Mouse (Mus musculus) adrenal gland, adult 2 months (tissue): ENCODE results near the gene Galr3. TPM values are rescaled to one million over a fixed set of nuclear protein-coding genes. Genes with fewer than 3 reads are reported as not detected.
A peak's percentile ranks its signal among the peaks of the same experiment; 100 is the strongest.
"Not testable (repeated sequence)": the region's sequence is repeated elsewhere in the genome, so short reads cannot be mapped to it uniquely, and the experiment has no call there.

ENCODE experiments used
- DNase-seq: peaks from one replicate; pipeline ENCODE4 v3.0.0; 2021
- long read RNA-seq: library from polyadenylated mRNA; stranded (forward); transcript quantifications from one replicate; pipeline ENCODE4 v2.0.0, GENCODE M21; 2021
- polyA plus RNA-seq: library from polyadenylated mRNA; depleted of rRNA; stranded (reverse); fragments of >200 nt; gene quantifications from 2 replicates; pipeline ENCODE4 v1.2.3, GENCODE M21; 2012; rRNA removed
- total RNA-seq, 2 experiments: library from RNA; stranded (reverse); gene quantifications; 2 replicates each; pipeline ENCODE4 v1.2.3; 2021

Gene Galr3
- total RNA-seq (under 1 TPM in 1 of 2 experiments, not detected in 1; 0.28 TPM), polyA plus RNA-seq (1.4 and 4.2 TPM in 2 replicates)
- long read RNA-seq, result 0 reads

GRCm38 (mm10) chr15:79041585-79041984 is at the start of gene Galr3:
Gene Galr3, plus strand, starts transcription at chr15:79041885.
- DNase-seq, result no peak

GRCm38 (mm10) chr15:78992235-78992634 is 49.5 kb upstream of the Galr3 start:
- DNase-seq, result no peak

- no peak for DNase-seq
These were observed 48.8 kb upstream of the Galr3 start for GRCm38 (mm10) chr15:78992925-78993324.

- DNase-seq, result no peak
These were observed 45.8 kb upstream of the Galr3 start for GRCm38 (mm10) chr15:78995916-78996315.

GRCm38 (mm10) chr15:78996663-78997062 is 45.0 kb upstream of the Galr3 start:
- DNase-seq, result no peak

- no peak for DNase-seq
These were observed 43.3 kb upstream of the Galr3 start for GRCm38 (mm10) chr15:78998348-78998747.

- DNase-seq, result no peak
These were observed 42.1 kb upstream of the Galr3 start for GRCm38 (mm10) chr15:78999586-78999985.

GRCm38 (mm10) chr15:79000357-79000791 is 41.3 kb upstream of the Galr3 start:
- DNase-seq, result no peak

- DNase-seq, result peak; percentile 66
These were observed 40.1 kb upstream of the Galr3 start for GRCm38 (mm10) chr15:79001559-79001958.

- DNase-seq, result peak; percentile 91
These were observed 39.6 kb upstream of the Galr3 start for GRCm38 (mm10) chr15:79002036-79002435.

GRCm38 (mm10) chr15:79003079-79003478 is 38.6 kb upstream of the Galr3 start:
- peak; percentile 63 for DNase-seq

- DNase-seq, result no peak
These were observed 36.1 kb upstream of the Galr3 start for GRCm38 (mm10) chr15:79005581-79005980.

- no peak for DNase-seq
These were observed 35.0 kb upstream of the Galr3 start for GRCm38 (mm10) chr15:79006638-79007037.

- no peak for DNase-seq
These were observed 34.6 kb upstream of the Galr3 start for GRCm38 (mm10) chr15:79007059-79007458.

GRCm38 (mm10) chr15:79007836-79008235 is 33.8 kb upstream of the Galr3 start:
- DNase-seq, result not testable (repeated sequence)

GRCm38 (mm10) chr15:79009734-79010133 is 32.0 kb upstream of the Galr3 start:
- DNase-seq, result no peak

GRCm38 (mm10) chr15:79011550-79011949 is 30.1 kb upstream of the Galr3 start:
- no peak for DNase-seq

- DNase-seq, result no peak
These were observed 28.3 kb upstream of the Galr3 start for GRCm38 (mm10) chr15:79013382-79013781.

- DNase-seq, result no peak
These were observed 23.5 kb upstream of the Galr3 start for GRCm38 (mm10) chr15:79018191-79018590.

GRCm38 (mm10) chr15:79018886-79019285 is 22.8 kb upstream of the Galr3 start:
- DNase-seq, result no peak

GRCm38 (mm10) chr15:79022671-79023230 is 18.9 kb upstream of the Galr3 start:
- no peak for DNase-seq

- DNase-seq, result no peak
These were observed 18.3 kb upstream of the Galr3 start for GRCm38 (mm10) chr15:79023366-79023765.

- no peak for DNase-seq
These were observed 15.9 kb upstream of the Galr3 start for GRCm38 (mm10) chr15:79025687-79026308.
